Mouse (Mus musculus) heart, embryonic 13.5 days (tissue): ENCODE data around the gene 1700012B09Rik. TPM values are rescaled to one million over a fixed set of nuclear protein-coding genes. Genes with fewer than 3 reads are reported as not detected.

Experiments used
- polyA plus RNA-seq: library from polyadenylated mRNA; unstranded; fragments of >200 nt; fragmentation: Nextera tagmentation; extraction: Ambion mirVana; gene quantifications from 2 replicates; pipeline ENCODE4 v1.2.1, GENCODE M21; 2015

Gene 1700012B09Rik
- polyA plus RNA-seq, 1 experiment from 2014 or later: not detected

Other genes with a start within 250 kb of the 1700012B09Rik start
- 15.3 and 15.7 TPM in 2 replicates for gene Amotl1, start 126.0 kb downstream of the 1700012B09Rik start, polyA plus RNA-seq
- gene Piwil4, start 30.3 kb downstream of the 1700012B09Rik start, polyA plus RNA-seq: 0.06 and 0.09 TPM in 2 replicates
- 0.99 and 1.2 TPM in 2 replicates for gene Fut4, start 18.6 kb downstream of the 1700012B09Rik start, polyA plus RNA-seq
- 13.6 and 14.9 TPM in 2 replicates for gene Mre11a, start 13.6 kb upstream of the 1700012B09Rik start, polyA plus RNA-seq
- gene Ankrd49, start 13.8 kb upstream of the 1700012B09Rik start, polyA plus RNA-seq: 20.7 and 25.9 TPM in 2 replicates
- 0.27 TPM in 1 of 2 replicates, not detected in the other for gene Gpr83, start 89.2 kb upstream of the 1700012B09Rik start, polyA plus RNA-seq
- not detected in 2 replicates for gene Izumo1r, start 132.9 kb upstream of the 1700012B09Rik start, polyA plus RNA-seq